Mouse (Mus musculus) E14TG2a.4 (cell line): ENCODE measurements around the gene Tmem121.
"Not testable (repeated sequence)": the region's sequence is repeated elsewhere in the genome, so short reads cannot be mapped to it uniquely, and the experiment has no call there.

Source experiments
- H3K27me3 ChIP-seq: 2 replicates; pipeline ENCODE4 v1.6.1; 2014; ENCODE audit warnings: low read length, control low read depth; ENCODE audit not compliant: insufficient read depth
- H3K36me3 ChIP-seq: 2 replicates; pipeline ENCODE4 v1.6.1; 2014; ENCODE audit warnings: low read length, control low read depth; ENCODE audit not compliant: insufficient read depth
- H3K4me1 ChIP-seq: replicated peaks from 2 replicates; pipeline ENCODE4 v1.6.1; 2014; ENCODE audit warnings: low read depth, low read length, control low read depth
- H3K4me3 ChIP-seq: replicated peaks from 2 replicates; pipeline ENCODE4 v1.5.1; 2014; ENCODE audit warnings: mild to moderate bottlenecking, low read length
- H3K9me3 ChIP-seq: 2 replicates; pipeline ENCODE4 v1.6.1; 2014; ENCODE audit warnings: low read length, control low read depth
- CTCF ChIP-seq: conservative IDR thresholded peaks from 2 replicates; pipeline ENCODE4 v1.5.1; 2014; ENCODE audit warnings: low read length
- NANOG ChIP-seq: IDR thresholded peaks from 2 replicates; pipeline ENCODE4 v1.6.1; 2014; ENCODE audit warnings: borderline replicate concordance, low read length, mixed read lengths
- POU5F1 ChIP-seq: IDR thresholded peaks from 2 replicates; pipeline ENCODE4 v1.6.1; 2014; ENCODE audit warnings: low read length, borderline replicate concordance

Tmem121 gene

GRCm38 (mm10) chr12:113227970-113228593, 42.4 kb downstream of the Tmem121 start:
- Histone ChIP-seq H3K27me3 (no peaks in the 10 kb centered on the region), H3K4me3 (no peak overlapping the region), H3K36me3 (no peaks in the 10 kb centered on the region), H3K9me3 (no peaks in the 10 kb centered on the region), H3K4me1 (0 out of 2 replicates have a peak, but pooled peaks cover under 1% of the 10 kb centered on the region)
- TF ChIP-seq NANOG = no peak
- no peak for TF ChIP-seq CTCF
- no peak for TF ChIP-seq POU5F1

GRCm38 (mm10) chr12:113230741-113231140, 45.0 kb downstream of the Tmem121 start:
- H3K27me3 ChIP-seq = no peaks in the 10 kb centered on the region
- H3K36me3 ChIP-seq = no peaks in the 10 kb centered on the region
- H3K9me3 ChIP-seq = no peaks in the 10 kb centered on the region
- TF ChIP-seq NANOG = no peak
- TF ChIP-seq CTCF = no peak
- TF ChIP-seq POU5F1 = no peak
- H3K4me1 ChIP-seq = no peaks in the 10 kb centered on the region
- H3K4me3 ChIP-seq = no peak overlapping the region

- H3K4me3 ChIP-seq, H3K27me3 ChIP-seq, H3K4me1 ChIP-seq, H3K9me3 ChIP-seq, H3K36me3 ChIP-seq: not testable (repeated sequence)
Observed at GRCm38 (mm10) chr12:113231551-113232263, 46.0 kb downstream of the Tmem121 start.

GRCm38 (mm10) chr12:113232264-113232750, 46.6 kb downstream of the Tmem121 start:
- H3K4me1 ChIP-seq, H3K9me3 ChIP-seq, H3K27me3 ChIP-seq, H3K4me3 ChIP-seq, H3K36me3 ChIP-seq: not testable (repeated sequence)
